Mouse (Mus musculus) stomach, postnatal 0 days (tissue): ENCODE measurements at regions not wholly inside any gene's neighbourhood (a gene's known extent, or its start where the extent isn't known, plus 50 kb on each side); places are given as distances from the start of the nearest gene placed in this dataset.

Source experiments
- CTCF ChIP-seq: IDR thresholded peaks from 2 replicates; pipeline ENCODE4 v1.5.1; 2016; ENCODE audit warnings: antibody characterized with exemption, low read depth, mild to moderate bottlenecking, moderate library complexity
- EP300 ChIP-seq: optimal IDR thresholded peaks from 2 replicates; pipeline ENCODE3; 2016; ENCODE audit warnings: antibody characterized with exemption

DNA sequence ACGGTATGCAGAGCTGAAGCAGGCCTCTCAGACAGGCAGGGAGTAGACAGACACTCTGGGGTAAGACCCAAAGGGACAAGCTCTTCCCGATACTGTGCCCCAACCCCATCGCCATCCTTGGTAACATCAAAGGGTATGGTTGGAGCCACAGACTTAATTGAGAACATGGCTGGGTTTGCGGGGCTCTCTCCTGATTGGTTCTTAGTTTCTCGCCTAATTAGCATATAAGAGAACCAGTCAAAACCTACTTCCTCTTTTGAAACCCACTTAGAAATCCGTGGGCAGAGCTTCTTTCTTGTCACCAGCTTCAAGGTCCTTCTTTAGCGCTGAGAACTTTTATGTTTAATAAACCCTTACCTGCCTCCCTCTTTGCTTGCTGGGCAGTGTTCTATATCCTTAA lies 87.5 kb upstream of the Spaca7 start:
- TF ChIP-seq CTCF (no peak), EP300 (no peak)
